Mouse (Mus musculus) hindbrain, embryonic 15.5 days (tissue): ENCODE measurements around the gene Ahcy. TPM values are rescaled to one million over a fixed set of nuclear protein-coding genes. Genes with fewer than 3 reads are reported as not detected.
"Not testable (repeated sequence)": the region's sequence is repeated elsewhere in the genome, so short reads cannot be mapped to it uniquely, and the experiment has no call there.

Experiments
- ATAC-seq: fragments of 200-750 bp; cut with Nextera tagmentation; 2 replicates; pipeline ENCODE4 v1.8.0; 2017; ENCODE audit warnings: low read depth, moderate number of reproducible peaks, moderate TSS enrichment; ENCODE audit not compliant: low FRiP score
- H3K27ac ChIP-seq: fragments of 300-500 bp; sonication (generic); replicated peaks from 2 replicates; pipeline ENCODE4 v1.5.1; 2015; ENCODE audit warnings: mild to moderate bottlenecking, inconsistent platforms
- H3K27me3 ChIP-seq: fragments of 300-500 bp; sonication (generic); 2 replicates; pipeline ENCODE4 v1.6.1; 2015; ENCODE audit warnings: control low read depth, inconsistent platforms
- H3K36me3 ChIP-seq: fragments of 300-500 bp; sonication (generic); 2 replicates; pipeline ENCODE4 v1.6.1; 2015; ENCODE audit warnings: control low read depth, inconsistent platforms
- H3K4me1 ChIP-seq: fragments of 300-500 bp; sonication (generic); replicated peaks from 2 replicates; pipeline ENCODE4 v1.6.1; 2015; ENCODE audit warnings: control low read depth, inconsistent platforms
- H3K4me2 ChIP-seq: fragments of 300-500 bp; sonication (generic); 2 replicates; pipeline ENCODE4 v1.6.1; 2015; ENCODE audit warnings: moderate library complexity, mild to moderate bottlenecking, inconsistent platforms
- H3K4me3 ChIP-seq: fragments of 300-500 bp; sonication (generic); 2 replicates; pipeline ENCODE4 v1.5.1; 2015; ENCODE audit warnings: mild to moderate bottlenecking, inconsistent platforms
- H3K9ac ChIP-seq: fragments of 300-500 bp; sonication (generic); 2 replicates; pipeline ENCODE4 v1.6.1; 2015; ENCODE audit warnings: inconsistent platforms
- H3K9me3 ChIP-seq: fragments of 300-500 bp; sonication (generic); 2 replicates; pipeline ENCODE4 v1.6.1; 2016; ENCODE audit warnings: control low read depth, inconsistent platforms
- WGBS: fragments of 180-500 bp; shearing (Covaris S2); methylation state at CpG from one replicate; pipeline ENCODE4 v1.1.7; 2015; 5-methylcytosine and 5-hydroxymethylcytosine counted together
- polyA plus RNA-seq: library from polyadenylated mRNA; unstranded; fragments of >200 nt; fragmentation: Nextera tagmentation; extraction: Ambion mirVana; gene quantifications from 2 replicates; pipeline ENCODE4 v1.2.1, GENCODE M21; 2015

Gene Ahcy
- polyA plus RNA-seq, 1 experiment from 2014 or later = 37.2 TPM

- no peak overlapping the region for H3K4me2 ChIP-seq
- H3K9me3 ChIP-seq = no peaks in the 10 kb centered on the region
- no peak overlapping the region for H3K9ac ChIP-seq
- H3K27ac ChIP-seq = no peak overlapping the region
- no peaks in the 10 kb centered on the region for H3K27me3 ChIP-seq
- ATAC-seq = no peak
- H3K4me1 ChIP-seq = peaks cover 11% of the 10 kb centered on the region
- H3K36me3 ChIP-seq = no peaks in the 10 kb centered on the region
- no peak overlapping the region for H3K4me3 ChIP-seq
- 85% methylated on average over 2 of the region's 2 CpGs for WGBS
Observed at GRCm38 (mm10) chr2:155046803-155047202, 27.5 kb downstream of the Ahcy start.

GRCm38 (mm10) chr2:155045075-155045474 is 29.2 kb downstream of the Ahcy start:
- Histone ChIP-seq H3K9me3 (no peaks in the 10 kb centered on the region), H3K9ac (no peak overlapping the region), H3K27ac (no peak overlapping the region), H3K4me3 (no peak overlapping the region), H3K4me2 (no peak overlapping the region), H3K27me3 (no peaks in the 10 kb centered on the region), H3K4me1 (peaks cover 2% of the 10 kb centered on the region), H3K36me3 (no peaks in the 10 kb centered on the region)
- no peak for ATAC-seq
- WGBS = 65% methylated on average over 3 of the region's 3 CpGs

- no peak overlapping the region for H3K9ac ChIP-seq
- no peak for ATAC-seq
- H3K9me3 ChIP-seq = no peaks in the 10 kb centered on the region
- 90% methylated on average over 3 of the region's 3 CpGs for WGBS
- no peak overlapping the region for H3K27ac ChIP-seq
- H3K4me2 ChIP-seq = no peak overlapping the region
- H3K4me1 ChIP-seq = no peaks in the 10 kb centered on the region
- no peak overlapping the region for H3K4me3 ChIP-seq
- no peaks in the 10 kb centered on the region for H3K36me3 ChIP-seq
- no peaks in the 10 kb centered on the region for H3K27me3 ChIP-seq
Observed at GRCm38 (mm10) chr2:155044542-155044941, 29.8 kb downstream of the Ahcy start.

- Histone ChIP-seq H3K9ac (no peak overlapping the region), H3K4me3 (no peak overlapping the region), H3K27me3 (no peaks in the 10 kb centered on the region), H3K4me2 (no peak overlapping the region), H3K36me3 (no peaks in the 10 kb centered on the region), H3K4me1 (no peaks in the 10 kb centered on the region), H3K27ac (no peak overlapping the region), H3K9me3 (no peaks in the 10 kb centered on the region)
- ATAC-seq = no peak
- WGBS = 77% methylated on average over 4 of the region's 4 CpGs
Observed at GRCm38 (mm10) chr2:155039956-155040355, 34.3 kb downstream of the Ahcy start.

- no peaks in the 10 kb centered on the region for H3K9me3 ChIP-seq
- no peaks in the 10 kb centered on the region for H3K36me3 ChIP-seq
- H3K4me3 ChIP-seq = no peak overlapping the region
- no peak overlapping the region for H3K9ac ChIP-seq
- no peak for ATAC-seq
- no peaks in the 10 kb centered on the region for H3K4me1 ChIP-seq
- no peak overlapping the region for H3K27ac ChIP-seq
- H3K4me2 ChIP-seq = no peak overlapping the region
- 41% methylated on average over 19 of the region's 19 CpGs for WGBS
- no peaks in the 10 kb centered on the region for H3K27me3 ChIP-seq
Observed at GRCm38 (mm10) chr2:155032938-155033710, 41.2 kb downstream of the Ahcy start.

- Histone ChIP-seq H3K9me3 (no peaks in the 10 kb centered on the region), H3K27me3 (no peaks in the 10 kb centered on the region), H3K4me2 (no peak overlapping the region), H3K27ac (no peak overlapping the region), H3K36me3 (no peaks in the 10 kb centered on the region), H3K4me1 (no peaks in the 10 kb centered on the region), H3K9ac (no peak overlapping the region), H3K4me3 (no peak overlapping the region)
- 61% methylated on average over 7 of the region's 7 CpGs for WGBS
- no peak for ATAC-seq
Observed at GRCm38 (mm10) chr2:155030831-155031230, 43.5 kb downstream of the Ahcy start.

- not testable (repeated sequence) for H3K36me3 ChIP-seq, ATAC-seq, H3K27ac ChIP-seq, H3K27me3 ChIP-seq, H3K9me3 ChIP-seq, H3K4me3 ChIP-seq, H3K9ac ChIP-seq
- peaks cover 14% of the 10 kb centered on the region for H3K4me1 ChIP-seq
- 27% methylated on average over 20 of the region's 20 CpGs for WGBS
- peak overlapping the region; percentile 78; the same call in 1 of the 2 replicates for H3K4me2 ChIP-seq
Observed at GRCm38 (mm10) chr2:155020247-155020826, 54.0 kb downstream of the Ahcy start.

- Histone ChIP-seq H3K27ac (peak overlapping the region; percentile 74), H3K9me3 (no peaks in the 10 kb centered on the region), H3K27me3 (no peaks in the 10 kb centered on the region), H3K4me2 (peak overlapping the region; percentile 78), H3K36me3 (no peaks in the 10 kb centered on the region), H3K4me3 (peak overlapping the region; percentile 46), H3K9ac (peak overlapping the region; percentile 42), H3K4me1 (peaks cover 14% of the 10 kb centered on the region)
- ATAC-seq = peak; percentile 79
- under 1% methylated on average over 22 of the region's 22 CpGs for WGBS
Observed at GRCm38 (mm10) chr2:155019673-155020072, 54.6 kb downstream of the Ahcy start.

- peak overlapping the region; percentile 78 for H3K4me2 ChIP-seq
- peaks cover 14% of the 10 kb centered on the region for H3K4me1 ChIP-seq
- ATAC-seq = peak; percentile 97
- no peaks in the 10 kb centered on the region for H3K27me3 ChIP-seq
- H3K9me3 ChIP-seq = no peaks in the 10 kb centered on the region
- H3K27ac ChIP-seq = peak overlapping the region; percentile 74
- H3K36me3 ChIP-seq = no peaks in the 10 kb centered on the region
- WGBS = under 1% methylated on average over 38 of the region's 38 CpGs
- peak overlapping the region; percentile 42 for H3K9ac ChIP-seq
- peak overlapping the region; percentile 46 for H3K4me3 ChIP-seq
Observed at GRCm38 (mm10) chr2:155018762-155019641, 55.3 kb downstream of the Ahcy start.

- WGBS = under 1% methylated on average over 24 of the region's 26 CpGs
- not testable (repeated sequence) for H3K27me3 ChIP-seq, ATAC-seq, H3K36me3 ChIP-seq, H3K9me3 ChIP-seq
- Histone ChIP-seq H3K4me2 (peak within 1 kb of the TSS; percentile 78), H3K27ac (peak within 1 kb of the TSS; percentile 74), H3K4me3 (peak within 1 kb of the TSS; percentile 46), H3K9ac (peak within 1 kb of the TSS; percentile 42), H3K4me1 (peaks cover 14% of the 10 kb centered on the region)
Observed at GRCm38 (mm10) chr2:155018251-155018755, 56.0 kb downstream of the Ahcy start, which contains the start of gene Gm14226. Gene Gm14226 (plus strand): TSS chr2:155018266.

GRCm38 (mm10) chr2:155016751-155017150 is 57.5 kb downstream of the Ahcy start:
- H3K4me3 ChIP-seq, ATAC-seq, H3K36me3 ChIP-seq, H3K9me3 ChIP-seq, H3K4me2 ChIP-seq, H3K27me3 ChIP-seq, H3K9ac ChIP-seq, H3K27ac ChIP-seq: not testable (repeated sequence)
- H3K4me1 ChIP-seq = peaks cover 14% of the 10 kb centered on the region
- 19% methylated on average over 6 of the region's 9 CpGs for WGBS

- no peak for ATAC-seq
- no peaks in the 10 kb centered on the region for H3K9me3 ChIP-seq
Observed at GRCm38 (mm10) chr2:155012991-155013390, 61.3 kb downstream of the Ahcy start.

More at GRCm38 (mm10) chr2:155012991-155013390, 61.3 kb downstream of the Ahcy start:
- Histone ChIP-seq H3K36me3 (no peaks in the 10 kb centered on the region), H3K9ac (no peak overlapping the region), H3K27ac (no peak overlapping the region), H3K4me3 (no peak overlapping the region), H3K4me2 (no peak overlapping the region), H3K27me3 (no peaks in the 10 kb centered on the region), H3K4me1 (no peaks in the 10 kb centered on the region)
- 73% methylated on average over 6 of the region's 6 CpGs for WGBS
